Mouse (Mus musculus) hindbrain, embryonic 13.5 days (tissue): ENCODE measurements around the gene Rps21. TPM values are rescaled to one million over a fixed set of nuclear protein-coding genes. Genes with fewer than 3 reads are reported as not detected.
A peak's percentile ranks its signal among the peaks of the same experiment; 100 is the strongest.
"Not testable (repeated sequence)": the region's sequence is repeated elsewhere in the genome, so short reads cannot be mapped to it uniquely, and the experiment has no call there.

Experiments used
- ATAC-seq: fragments of 200-750 bp; cut with Nextera tagmentation; 2 replicates; pipeline ENCODE4 v1.8.0; 2017; ENCODE audit warnings: moderate TSS enrichment; ENCODE audit not compliant: low FRiP score
- H3K27ac ChIP-seq: fragments of 300-500 bp; sonication (generic); 2 replicates; pipeline ENCODE4 v1.5.1; 2015; ENCODE audit warnings: inconsistent platforms, mild to moderate bottlenecking, moderate library complexity
- H3K27me3 ChIP-seq: fragments of 300-500 bp; sonication (generic); 2 replicates; pipeline ENCODE4 v1.6.1; 2015; ENCODE audit warnings: mild to moderate bottlenecking, inconsistent platforms
- H3K36me3 ChIP-seq: fragments of 300-500 bp; sonication (generic); 2 replicates; pipeline ENCODE4 v1.6.1; 2015; ENCODE audit warnings: mild to moderate bottlenecking, inconsistent platforms
- H3K4me1 ChIP-seq: fragments of 300-500 bp; sonication (generic); replicated peaks from 2 replicates; pipeline ENCODE4 v1.6.1; 2015; ENCODE audit warnings: inconsistent platforms
- H3K4me2 ChIP-seq: fragments of 300-500 bp; sonication (generic); 2 replicates; pipeline ENCODE4 v1.6.1; 2015; ENCODE audit warnings: inconsistent platforms, mild to moderate bottlenecking, moderate library complexity
- H3K4me3 ChIP-seq: fragments of 300-500 bp; sonication (generic); 2 replicates; pipeline ENCODE4 v1.5.1; 2015; ENCODE audit warnings: mild to moderate bottlenecking, inconsistent platforms
- H3K9ac ChIP-seq: fragments of 300-500 bp; sonication (generic); 2 replicates; pipeline ENCODE4 v1.6.1; 2015; ENCODE audit warnings: mild to moderate bottlenecking, inconsistent platforms
- H3K9me3 ChIP-seq: fragments of 300-500 bp; sonication (generic); 2 replicates; pipeline ENCODE4 v1.6.1; 2016; ENCODE audit warnings: inconsistent platforms
- WGBS: fragments of 180-500 bp; shearing (Covaris S2); methylation state at CpG from one replicate; pipeline ENCODE4 v1.1.7; 2015; 5-methylcytosine and 5-hydroxymethylcytosine counted together
- polyA plus RNA-seq: library from polyadenylated mRNA; unstranded; fragments of >200 nt; fragmentation: Nextera tagmentation; extraction: Ambion mirVana; gene quantifications from 2 replicates; pipeline ENCODE4 v1.2.1, GENCODE M21; 2015

Rps21 gene
- polyA plus RNA-seq, 1 experiment from 2014 or later, result 445 TPM

- no peak overlapping the region for H3K4me2 ChIP-seq
- peaks cover 13% of the 10 kb centered on the region for H3K4me1 ChIP-seq
- no peak overlapping the region for H3K4me3 ChIP-seq
- H3K9ac ChIP-seq, result no peak overlapping the region
- H3K36me3 ChIP-seq, result no peaks in the 10 kb centered on the region
- WGBS, result 29% methylated on average over 11 of the region's 11 CpGs
- 0 out of 2 replicates have a peak overlapping the region, but pooled peaks have one; percentile 12 for H3K27ac ChIP-seq
- no peaks in the 10 kb centered on the region for H3K9me3 ChIP-seq
- H3K27me3 ChIP-seq, result no peaks in the 10 kb centered on the region
- ATAC-seq, result peak; percentile 80
Observed at GRCm38 (mm10) chr2:180250930-180251611, 6.1 kb upstream of the Rps21 start.

DNA sequence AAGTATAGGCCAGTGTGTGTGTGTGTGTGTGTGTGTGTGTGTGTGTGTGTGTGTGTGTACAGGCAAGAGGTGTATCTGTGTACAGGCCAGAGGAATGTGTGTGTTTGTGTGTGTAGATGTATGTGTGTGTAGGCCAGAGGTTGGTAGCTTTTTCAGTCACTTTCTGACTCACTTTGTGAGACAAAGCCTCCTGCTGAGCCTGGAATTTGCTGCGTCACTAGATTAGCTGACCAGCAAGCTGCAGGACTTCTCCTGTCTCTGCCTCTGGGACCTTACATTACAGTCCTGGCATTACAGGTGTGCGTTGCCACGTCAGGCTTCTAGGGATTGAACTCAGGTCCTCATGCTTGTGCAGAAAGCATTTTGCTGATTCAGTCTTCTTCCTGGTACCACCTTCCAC, 5.3 kb upstream of the Rps21 start:
- WGBS, result 46% methylated on average over 3 of the region's 3 CpGs
- no peaks in the 10 kb centered on the region for H3K36me3 ChIP-seq
- no peak for ATAC-seq

GRCm38 (mm10) chr2:180254436-180255209, 2.6 kb upstream of the Rps21 start:
- no peaks in the 10 kb centered on the region for H3K27me3 ChIP-seq
- H3K4me3 ChIP-seq, result no peak overlapping the region
- H3K9ac ChIP-seq, result no peak overlapping the region
- no peak overlapping the region for H3K27ac ChIP-seq
- no peak for ATAC-seq
- H3K36me3 ChIP-seq, result peaks cover 11% of the 10 kb centered on the region
- H3K9me3 ChIP-seq, result no peaks in the 10 kb centered on the region
- WGBS, result 91% methylated on average over 5 of the region's 5 CpGs
- no peak overlapping the region for H3K4me2 ChIP-seq
- H3K4me1 ChIP-seq, result peaks cover 31% of the 10 kb centered on the region

More for the DNA sequence above, 5.3 kb upstream of the Rps21 start:
- H3K9me3 ChIP-seq, result no peaks in the 10 kb centered on the region
- H3K4me3 ChIP-seq, result no peak overlapping the region
- peaks cover 19% of the 10 kb centered on the region for H3K4me1 ChIP-seq
- no peak overlapping the region for H3K4me2 ChIP-seq
- H3K27ac ChIP-seq, result no peak overlapping the region
- no peak overlapping the region for H3K9ac ChIP-seq
- no peaks in the 10 kb centered on the region for H3K27me3 ChIP-seq

- Histone ChIP-seq H3K4me1 (peaks cover 31% of the 10 kb centered on the region), H3K36me3 (peaks cover 22% of the 10 kb centered on the region), H3K4me3 (peak overlapping the region; percentile 86), H3K27ac (no peak overlapping the region; the same call in 1 of the 2 replicates), H3K9me3 (no peaks in the 10 kb centered on the region), H3K4me2 (peak overlapping the region; percentile 83), H3K27me3 (no peaks in the 10 kb centered on the region), H3K9ac (no peak overlapping the region; the same call in 1 of the 2 replicates)
- WGBS, result 94% methylated on average over 9 of the region's 9 CpGs
- no peak for ATAC-seq
Observed at GRCm38 (mm10) chr2:180255701-180256100, 1.5 kb upstream of the Rps21 start.

- Histone ChIP-seq H3K4me1 (peaks cover 27% of the 10 kb centered on the region), H3K4me3 (peak overlapping the region; percentile 86), H3K36me3 (peaks cover 30% of the 10 kb centered on the region), H3K9me3 (no peaks in the 10 kb centered on the region), H3K4me2 (peak overlapping the region; percentile 83), H3K9ac (peak overlapping the region; percentile 89), H3K27ac (peak overlapping the region; percentile 96), H3K27me3 (no peaks in the 10 kb centered on the region)
- WGBS, result 25% methylated on average over 26 of the region's 26 CpGs
- peak; percentile 71 for ATAC-seq
Observed at GRCm38 (mm10) chr2:180256296-180257000, 729 bp upstream of the Rps21 start.

GRCm38 (mm10) chr2:180257963-180258865, 1.0 kb downstream of the Rps21 start:
- no peaks in the 10 kb centered on the region for H3K27me3 ChIP-seq
- peak overlapping the region; percentile 93 for H3K4me2 ChIP-seq
- H3K27ac ChIP-seq, result peak overlapping the region; percentile 89
- 57% methylated on average over 11 of the region's 11 CpGs for whole genome bisulfite sequencing
- peak overlapping the region; percentile 93 for H3K9ac ChIP-seq
- H3K36me3 ChIP-seq, result peaks cover 47% of the 10 kb centered on the region
- H3K9me3 ChIP-seq, result no peaks in the 10 kb centered on the region
- peak overlapping the region; percentile 86 for H3K4me3 ChIP-seq
- peaks cover 25% of the 10 kb centered on the region for H3K4me1 ChIP-seq
- no peak for ATAC-seq

GRCm38 (mm10) chr2:180258951-180259484, 1.8 kb downstream of the Rps21 start:
- Histone ChIP-seq H3K4me1 (peaks cover 25% of the 10 kb centered on the region), H3K36me3 (peaks cover 55% of the 10 kb centered on the region)
- H3K27me3 ChIP-seq, H3K9ac ChIP-seq, H3K4me2 ChIP-seq, H3K4me3 ChIP-seq, H3K9me3 ChIP-seq, ATAC-seq, H3K27ac ChIP-seq: not testable (repeated sequence)
- WGBS, result 82% methylated on average over 10 of the region's 10 CpGs

- Histone ChIP-seq H3K4me1 (peaks cover 25% of the 10 kb centered on the region), H3K36me3 (peaks cover 61% of the 10 kb centered on the region)
- not testable (repeated sequence) for H3K9me3 ChIP-seq, ATAC-seq, H3K27ac ChIP-seq, H3K4me2 ChIP-seq, H3K9ac ChIP-seq, H3K27me3 ChIP-seq, H3K4me3 ChIP-seq
- 75% methylated on average over 17 of the region's 17 CpGs for WGBS
Observed at GRCm38 (mm10) chr2:180259826-180260609, 2.8 kb downstream of the Rps21 start.

GRCm38 (mm10) chr2:180260610-180261480, 3.7 kb downstream of the Rps21 start:
- H3K4me2 ChIP-seq, result no peak overlapping the region
- H3K9ac ChIP-seq, result no peak overlapping the region
- peaks cover 20% of the 10 kb centered on the region for H3K4me1 ChIP-seq
- 70% methylated on average over 8 of the region's 8 CpGs for WGBS
- H3K27ac ChIP-seq, result no peak overlapping the region
- peaks cover 61% of the 10 kb centered on the region for H3K36me3 ChIP-seq
- H3K9me3 ChIP-seq, result no peaks in the 10 kb centered on the region
- no peaks in the 10 kb centered on the region for H3K27me3 ChIP-seq
- no peak overlapping the region for H3K4me3 ChIP-seq
- no peak for ATAC-seq

DNA sequence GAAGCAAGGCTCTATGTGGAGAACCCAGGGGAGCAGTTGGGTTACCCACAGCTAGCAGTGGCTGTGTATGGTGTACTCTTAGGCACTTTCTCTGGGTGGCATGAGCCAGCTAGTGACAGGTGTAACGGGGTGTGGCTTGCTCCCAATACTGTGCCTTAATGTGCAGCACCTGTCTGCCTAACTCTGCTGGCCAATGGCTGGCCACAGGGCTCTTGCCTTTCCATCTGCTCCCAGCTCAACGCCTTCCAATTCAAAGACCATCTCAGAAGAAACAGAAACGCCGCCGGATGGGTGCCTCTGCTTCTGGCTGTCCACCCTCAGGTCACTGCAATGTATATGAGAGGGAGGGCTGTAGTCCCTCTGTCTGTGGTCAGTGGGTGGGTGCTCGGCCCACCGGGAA, 4.7 kb downstream of the Rps21 start:
- Histone ChIP-seq H3K27ac (no peak overlapping the region), H3K36me3 (peaks cover 71% of the 10 kb centered on the region)
- WGBS, result 90% methylated on average over 7 of the region's 7 CpGs

More for the DNA sequence above, 4.7 kb downstream of the Rps21 start:
- no peaks in the 10 kb centered on the region for H3K27me3 ChIP-seq
- H3K9me3 ChIP-seq, result no peaks in the 10 kb centered on the region
- H3K4me3 ChIP-seq, result no peak overlapping the region
- H3K4me1 ChIP-seq, result peaks cover 12% of the 10 kb centered on the region
- no peak for ATAC-seq
- no peak overlapping the region for H3K9ac ChIP-seq
- no peak overlapping the region for H3K4me2 ChIP-seq
